Mouse (Mus musculus) heart, adult 2 months (tissue): ENCODE data around the gene Rab12.

Experiments
- CTCF ChIP-seq: fragments of 200-600 bp; IDR thresholded peaks from 2 replicates; pipeline ENCODE4 v1.8.1; 2022; ENCODE audit warnings: antibody characterized with exemption, mild to moderate bottlenecking, moderate library complexity
- POLR2A ChIP-seq: fragments of 200-500 bp; IDR thresholded peaks from 2 replicates; pipeline ENCODE4 v1.6.1; 2011; ENCODE audit warnings: mild to moderate bottlenecking, low read depth, low read length, control low read depth; ENCODE audit not compliant: insufficient read depth

DNA sequence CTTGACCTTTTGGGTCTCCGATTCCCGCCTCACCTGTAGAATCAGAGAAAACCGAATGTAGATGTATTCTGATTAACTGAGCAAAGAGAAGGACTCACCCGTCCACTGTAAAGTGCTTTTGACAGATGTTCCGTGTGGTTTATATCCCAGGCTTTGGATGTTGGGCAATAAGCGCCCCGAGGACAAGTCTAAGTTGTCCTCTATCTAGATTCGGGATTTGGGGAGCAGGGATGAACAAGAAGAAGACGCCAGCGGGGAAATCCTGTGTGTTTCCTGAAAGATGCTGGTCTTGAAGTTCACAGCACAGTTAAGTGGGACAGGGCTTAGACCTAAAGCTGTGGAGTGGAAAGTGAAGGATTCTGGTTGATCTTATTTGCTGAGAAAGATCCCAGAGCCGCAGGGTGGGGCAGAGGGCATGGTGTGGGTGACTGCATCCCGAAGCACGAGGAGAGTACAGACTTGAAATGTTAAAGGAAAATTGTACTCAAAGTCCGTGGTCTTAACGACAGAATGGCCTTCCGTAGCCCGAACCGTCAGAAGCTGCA lies 68.9 kb downstream of the Rab12 start:
- TF ChIP-seq POLR2A (no peak), CTCF (no peak)
